Mouse (Mus musculus) limb, embryonic 11.5 days (tissue): ENCODE measurements around the gene Syce2. TPM values are rescaled to one million over a fixed set of nuclear protein-coding genes. Genes with fewer than 3 reads are reported as not detected.

Source experiments
- ATAC-seq: fragments of 200-750 bp; cut with Nextera tagmentation; 2 replicates; pipeline ENCODE4 v1.8.0; 2017; ENCODE audit warnings: low read depth; ENCODE audit not compliant: insufficient number of reproducible peaks, low FRiP score, low TSS enrichment
- DNase-seq: peaks from one replicate; pipeline ENCODE4 v3.0.0-alpha.2; 2015; ENCODE audit warnings: low spot score
- H3K27ac ChIP-seq: fragments of 300-500 bp; sonication (generic); replicated peaks from 2 replicates; pipeline ENCODE4 v1.5.1; 2014; ENCODE audit warnings: low read depth, mild to moderate bottlenecking, low read length
- H3K27me3 ChIP-seq: fragments of 300-500 bp; sonication (generic); 2 replicates; pipeline ENCODE4 v1.6.1; 2014; ENCODE audit warnings: mild to moderate bottlenecking, low read length, mixed read lengths; ENCODE audit not compliant: control insufficient read depth, insufficient read depth
- H3K36me3 ChIP-seq: fragments of 300-500 bp; sonication (generic); 2 replicates; pipeline ENCODE4 v1.6.1; 2014; ENCODE audit warnings: mild to moderate bottlenecking, low read length, moderate library complexity, mixed read lengths; ENCODE audit not compliant: control insufficient read depth, insufficient read depth
- H3K4me1 ChIP-seq: fragments of 300-500 bp; sonication (generic); 2 replicates; pipeline ENCODE4 v1.6.1; 2014; ENCODE audit warnings: low read length, mixed read lengths; ENCODE audit not compliant: control insufficient read depth, insufficient read depth
- H3K4me2 ChIP-seq: fragments of 300-500 bp; sonication (generic); 2 replicates; pipeline ENCODE4 v1.6.1; 2014; ENCODE audit warnings: low read depth, mild to moderate bottlenecking, moderate library complexity; ENCODE audit not compliant: severe bottlenecking
- H3K4me3 ChIP-seq: fragments of 300-500 bp; sonication (generic); 2 replicates; pipeline ENCODE4 v1.5.1; 2014; ENCODE audit warnings: low read depth, low read length
- H3K9ac ChIP-seq: fragments of 300-500 bp; sonication (generic); 2 replicates; pipeline ENCODE4 v1.6.1; 2014; ENCODE audit warnings: mild to moderate bottlenecking, low read length
- H3K9me3 ChIP-seq: fragments of 300-500 bp; sonication (generic); 2 replicates; pipeline ENCODE4 v1.6.1; 2016; ENCODE audit warnings: low read length; ENCODE audit not compliant: control insufficient read depth
- WGBS: fragments of 180-500 bp; shearing (Covaris S2); extraction: QIAGEN DNeasy Blood & Tissue Kit; methylation state at CpG from one replicate; pipeline ENCODE4 v1.1.7; 2014; 5-methylcytosine and 5-hydroxymethylcytosine counted together
- polyA plus RNA-seq: library from polyadenylated mRNA; unstranded; fragments of >200 nt; fragmentation: Nextera tagmentation; extraction: Ambion mirVana; gene quantifications from 2 replicates; pipeline ENCODE4 v1.2.1, GENCODE M21; 2014

Syce2 gene
- polyA plus RNA-seq, 1 experiment from 2014 or later: 89.0 TPM

- Histone ChIP-seq H3K36me3 (no peaks in the 10 kb centered on the region), H3K4me2 (no peak overlapping the region), H3K4me3 (no peak overlapping the region), H3K27ac (no peak overlapping the region), H3K4me1 (peaks cover 14% of the 10 kb centered on the region), H3K27me3 (peaks cover 40% of the 10 kb centered on the region), H3K9me3 (no peaks in the 10 kb centered on the region), H3K9ac (no peak overlapping the region)
- ATAC-seq (no peak), DNase-seq (no peak)
- 63% methylated on average over 5 of the region's 5 CpGs for WGBS
These were observed 38.0 kb downstream of the Syce2 start for GRCm38 (mm10) chr8:84909949-84910348.

GRCm38 (mm10) chr8:84910551-84910950, 38.6 kb downstream of the Syce2 start:
- H3K36me3 ChIP-seq: no peaks in the 10 kb centered on the region
- ATAC-seq (no peak), DNase-seq (no peak)
- WGBS: 87% methylated on average over 6 of the region's 6 CpGs
- H3K9me3 ChIP-seq: no peaks in the 10 kb centered on the region
- H3K4me3 ChIP-seq: no peak overlapping the region
- H3K27me3 ChIP-seq: peaks cover 40% of the 10 kb centered on the region
- no peak overlapping the region for H3K9ac ChIP-seq
- no peak overlapping the region for H3K27ac ChIP-seq
- no peak overlapping the region for H3K4me2 ChIP-seq
- peaks cover 14% of the 10 kb centered on the region for H3K4me1 ChIP-seq

GRCm38 (mm10) chr8:84911854-84912253, 39.9 kb downstream of the Syce2 start:
- no peaks in the 10 kb centered on the region for H3K9me3 ChIP-seq
- H3K4me3 ChIP-seq: no peak overlapping the region
- peaks cover 14% of the 10 kb centered on the region for H3K4me1 ChIP-seq
- H3K27ac ChIP-seq: no peak overlapping the region
- no peak overlapping the region for H3K9ac ChIP-seq
- DNase-seq (no peak), ATAC-seq (no peak)
- H3K4me2 ChIP-seq: no peak overlapping the region
- WGBS: 80% methylated on average over 9 of the region's 9 CpGs
- H3K27me3 ChIP-seq: peaks cover 40% of the 10 kb centered on the region
- no peaks in the 10 kb centered on the region for H3K36me3 ChIP-seq

GRCm38 (mm10) chr8:84912391-84912790, 40.5 kb downstream of the Syce2 start:
- Histone ChIP-seq H3K27me3 (peaks cover 42% of the 10 kb centered on the region), H3K4me2 (peak overlapping the region; percentile 84), H3K4me3 (peak overlapping the region; percentile 35), H3K9me3 (no peaks in the 10 kb centered on the region), H3K27ac (no peak overlapping the region), H3K36me3 (no peaks in the 10 kb centered on the region), H3K9ac (peak overlapping the region; percentile 40; the same call in 1 of the 2 replicates), H3K4me1 (peaks cover 14% of the 10 kb centered on the region)
- 22% methylated on average over 26 of the region's 27 CpGs for WGBS
- ATAC-seq (no peak), DNase-seq (no peak)

- Histone ChIP-seq H3K4me2 (peak overlapping the region; percentile 84), H3K4me3 (peak overlapping the region; percentile 35), H3K27me3 (peaks cover 47% of the 10 kb centered on the region), H3K9me3 (no peaks in the 10 kb centered on the region), H3K36me3 (no peaks in the 10 kb centered on the region), H3K27ac (no peak overlapping the region), H3K4me1 (peaks cover 14% of the 10 kb centered on the region), H3K9ac (peak overlapping the region; percentile 40)
- 2% methylated on average over 55 of the region's 55 CpGs for WGBS
- ATAC-seq: no peak
- peak; percentile 77 for DNase-seq
These were observed 41.1 kb downstream of the Syce2 start for GRCm38 (mm10) chr8:84912895-84913501.

- Histone ChIP-seq H3K4me3 (peak overlapping the region; percentile 35), H3K9me3 (no peaks in the 10 kb centered on the region), H3K36me3 (no peaks in the 10 kb centered on the region), H3K4me2 (peak overlapping the region; percentile 84), H3K4me1 (peaks cover 14% of the 10 kb centered on the region), H3K9ac (peak overlapping the region; percentile 40; the same call in 1 of the 2 replicates), H3K27me3 (peaks cover 52% of the 10 kb centered on the region), H3K27ac (no peak overlapping the region)
- ATAC-seq: no peak
- DNase-seq: no peak
- WGBS: 10% methylated on average over 9 of the region's 9 CpGs
These were observed 41.6 kb downstream of the Syce2 start for GRCm38 (mm10) chr8:84913502-84913900.

- DNase-seq (peak; percentile 47), ATAC-seq (no peak)
- Histone ChIP-seq H3K27me3 (peaks cover 52% of the 10 kb centered on the region), H3K27ac (no peak overlapping the region), H3K4me2 (no peak overlapping the region), H3K9me3 (no peaks in the 10 kb centered on the region), H3K9ac (no peak overlapping the region), H3K4me1 (peaks cover 11% of the 10 kb centered on the region), H3K36me3 (no peaks in the 10 kb centered on the region), H3K4me3 (no peak overlapping the region)
- WGBS: 38% methylated on average over 4 of the region's 4 CpGs
These were observed 42.0 kb downstream of the Syce2 start for GRCm38 (mm10) chr8:84913960-84914359.

- DNase-seq (no peak), ATAC-seq (no peak)
- Histone ChIP-seq H3K4me3 (no peak overlapping the region), H3K4me1 (peaks cover 5% of the 10 kb centered on the region), H3K9ac (no peak overlapping the region), H3K4me2 (no peak overlapping the region), H3K36me3 (no peaks in the 10 kb centered on the region), H3K27me3 (peaks cover 47% of the 10 kb centered on the region), H3K27ac (no peak overlapping the region), H3K9me3 (no peaks in the 10 kb centered on the region)
- WGBS: 88% methylated on average over 8 of the region's 8 CpGs
These were observed 43.4 kb downstream of the Syce2 start for GRCm38 (mm10) chr8:84915269-84915668.

GRCm38 (mm10) chr8:84917781-84918180, 45.9 kb downstream of the Syce2 start:
- no peak overlapping the region for H3K4me3 ChIP-seq
- DNase-seq (no peak), ATAC-seq (no peak)
- H3K27me3 ChIP-seq: peaks cover 25% of the 10 kb centered on the region
- WGBS: 28% methylated on average over 20 of the region's 20 CpGs
- no peak overlapping the region for H3K4me2 ChIP-seq
- H3K4me1 ChIP-seq: peaks cover 2% of the 10 kb centered on the region
- H3K9me3 ChIP-seq: no peaks in the 10 kb centered on the region
- H3K9ac ChIP-seq: no peak overlapping the region
- H3K27ac ChIP-seq: no peak overlapping the region
- no peaks in the 10 kb centered on the region for H3K36me3 ChIP-seq
